Mouse (Mus musculus) adrenal gland (tissue): ENCODE data around the gene Cdk6.
"Not testable (repeated sequence)": the region's sequence is repeated elsewhere in the genome, so short reads cannot be mapped to it uniquely, and the experiment has no call there.

Experiments
- intact Hi-C: fragments of 180-260 bp; cut with DNase I; formaldehyde crosslinking; loops from one replicate; pipeline ENCODE4 v1.15.1; 2025
- long read RNA-seq, 2 experiments: library from polyadenylated mRNA; unstranded; transcript quantifications; one replicate each; pipeline ENCODE4 v2.0.0; 2020; ENCODE audit warnings: borderline replicate concordance in 1 of 2; ENCODE audit not compliant: insufficient replicate concordance in 1 of 2

Cdk6 gene
- long read RNA-seq, experiment 1, partial matches to known transcripts, result 0 of 35 reads
- long read RNA-seq, experiment 1, other reads (novel, unspliced or antisense), result 35 of 35 reads
- long read RNA-seq, experiment 2, partial matches to known transcripts, result 1 of 27 reads
- long read RNA-seq, experiment 2, other reads (novel, unspliced or antisense), result 24 of 27 reads

DNA sequence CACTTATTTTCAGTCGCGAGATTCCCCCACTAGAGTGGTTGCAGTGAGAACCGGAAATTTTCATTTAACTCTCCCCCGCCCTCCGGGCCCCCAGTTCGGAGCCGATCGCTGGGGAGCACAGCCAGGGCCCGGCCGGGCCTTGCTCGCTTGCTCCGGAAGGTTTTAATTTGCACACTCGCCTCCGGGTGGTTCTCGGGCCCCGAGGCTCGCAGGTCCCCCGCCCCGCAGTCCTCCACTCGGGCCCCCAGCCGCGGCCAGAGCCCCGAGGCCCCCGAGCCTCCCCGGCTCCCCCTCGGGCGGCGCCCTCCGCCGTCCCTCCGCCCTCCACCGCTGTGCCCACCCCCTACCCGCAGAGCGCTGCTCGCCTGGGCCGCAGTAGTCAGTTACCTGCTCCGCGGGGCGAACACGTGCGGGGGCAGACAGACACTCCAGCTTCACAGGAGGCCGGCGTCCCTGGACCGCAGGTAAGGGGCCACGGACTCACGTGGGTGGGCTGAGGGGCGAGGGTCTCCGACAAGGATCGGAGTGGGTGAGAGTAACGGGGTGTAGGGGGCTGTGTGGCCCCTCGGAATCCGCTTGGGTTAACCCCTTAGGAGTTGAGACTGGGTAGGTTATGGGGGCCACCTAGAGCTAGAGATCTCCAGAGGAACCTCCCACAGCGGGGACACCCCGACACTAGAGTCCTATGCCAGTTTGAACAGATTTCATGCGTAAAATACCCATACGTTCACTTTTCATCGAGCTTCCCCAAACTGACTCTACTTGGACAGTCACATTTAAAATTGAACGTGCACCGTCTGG, at the start of gene Cdk6:
TSS of gene Cdk6 (plus strand) at position 375 of the 801 bp plus-strand sequence.
- intact Hi-C loops, result no loop called here

DNA sequence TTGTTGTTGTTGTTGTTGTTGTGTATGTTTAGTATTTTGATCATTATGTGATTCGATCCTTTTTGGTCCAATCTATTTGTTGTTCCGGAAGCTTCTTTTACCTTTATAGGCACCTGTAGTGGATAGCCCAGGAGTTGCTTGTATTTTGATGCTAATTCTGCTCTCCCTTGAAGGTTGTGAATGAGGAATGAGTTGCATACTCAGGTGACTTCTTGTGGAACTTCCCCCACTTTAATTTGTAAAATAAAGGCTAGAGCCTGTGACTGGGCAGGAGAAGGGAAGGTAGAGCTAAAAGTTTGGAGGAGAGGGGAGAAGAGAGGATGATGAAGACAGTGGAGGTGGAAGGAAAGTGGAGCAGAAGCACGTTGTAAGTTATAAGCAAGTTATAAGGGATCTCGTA, 47.6 kb upstream of the Cdk6 start:
- intact Hi-C loops, result no loop called here

DNA sequence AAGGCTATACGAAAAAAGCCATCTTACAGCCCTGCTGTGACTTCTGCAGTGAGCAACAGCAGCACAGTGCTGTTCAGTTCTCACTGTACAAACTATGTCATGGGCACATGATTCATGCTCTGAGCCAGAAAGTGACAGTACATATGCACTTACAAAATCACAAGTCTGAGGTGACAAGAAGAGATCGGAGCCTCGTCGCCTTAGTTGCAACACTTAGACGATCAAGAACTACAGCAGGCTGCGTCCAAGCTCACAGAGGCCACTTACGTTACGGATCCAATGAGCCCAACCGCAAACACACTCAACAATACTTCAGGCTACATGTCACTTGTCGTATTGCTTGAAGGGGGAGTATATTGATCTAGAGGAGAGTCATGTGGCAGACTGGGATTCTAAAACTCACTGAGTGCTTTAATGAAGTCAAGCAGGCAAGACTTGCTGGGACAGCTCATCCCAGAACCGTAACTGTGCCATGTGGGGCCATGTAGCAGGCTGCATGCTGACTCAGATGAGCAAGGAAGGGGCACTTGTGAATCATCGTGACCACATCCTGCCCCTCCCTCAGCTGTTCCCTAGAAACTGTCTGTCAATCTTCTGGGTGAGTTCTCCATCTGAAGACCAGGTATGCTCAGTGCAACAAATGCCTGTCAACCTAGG, 40.4 kb upstream of the Cdk6 start:
- intact Hi-C loops, result no loop called here

DNA sequence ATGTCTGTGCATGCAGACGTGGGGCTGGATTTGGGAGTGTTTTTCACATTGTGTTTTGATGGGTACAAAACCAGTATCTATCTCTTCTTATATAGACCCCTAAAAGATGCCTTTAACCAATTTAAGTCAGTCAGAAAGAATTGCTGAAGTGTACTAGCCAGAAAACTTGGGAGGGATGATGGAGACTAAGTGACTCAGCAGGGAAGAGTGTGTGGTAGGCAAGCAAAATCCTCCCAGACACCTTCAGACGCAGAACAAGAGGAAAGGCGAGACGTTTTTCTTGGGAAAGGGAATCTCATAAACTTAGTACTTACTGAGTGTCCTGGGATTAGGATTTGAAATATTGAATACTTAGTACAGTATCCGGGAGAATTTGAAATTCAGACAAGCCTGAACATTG, 39.8 kb upstream of the Cdk6 start:
- intact Hi-C loops, result no loop called here

DNA sequence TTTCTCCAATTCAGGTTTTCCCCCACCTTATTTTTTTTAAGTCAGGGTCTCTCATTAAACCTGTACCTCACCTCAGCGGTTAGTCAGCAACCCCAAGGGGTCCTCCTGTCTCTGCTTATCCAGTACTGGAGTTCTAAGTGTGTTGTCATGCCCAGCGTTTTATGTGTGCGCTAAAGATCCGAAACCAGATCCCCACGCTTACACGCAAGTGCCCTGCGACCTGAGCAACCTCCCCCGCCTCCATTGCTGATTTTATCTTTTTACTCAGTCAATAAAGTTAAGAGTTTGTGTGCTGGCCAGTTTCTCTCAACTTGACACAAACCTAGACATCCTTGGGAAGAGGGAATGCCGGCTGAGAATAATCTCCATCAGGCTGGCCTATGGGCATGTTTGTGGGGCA, 37.4 kb upstream of the Cdk6 start:
- intact Hi-C loops, result no loop called here

DNA sequence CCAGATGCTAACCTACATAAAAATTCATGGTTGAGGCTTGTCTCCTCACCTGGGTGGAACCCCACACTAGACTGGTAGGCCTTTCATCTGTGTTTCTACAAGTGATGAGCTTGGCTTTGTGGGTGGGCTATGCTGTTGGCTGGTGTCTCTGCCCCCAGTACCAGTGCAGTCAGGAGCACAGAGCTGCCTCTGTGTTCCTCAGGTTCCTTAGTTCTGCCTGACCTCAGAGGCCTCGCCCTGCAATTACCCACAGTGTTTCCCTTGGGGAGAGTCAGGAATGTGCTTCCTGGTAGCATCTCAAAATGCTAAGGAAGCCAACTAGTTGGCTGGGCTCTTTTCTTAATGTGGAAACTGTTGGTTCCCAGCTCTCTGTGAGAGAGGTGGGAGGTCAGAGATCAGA, 35.1 kb upstream of the Cdk6 start:
- intact Hi-C loops, result no loop called here

DNA sequence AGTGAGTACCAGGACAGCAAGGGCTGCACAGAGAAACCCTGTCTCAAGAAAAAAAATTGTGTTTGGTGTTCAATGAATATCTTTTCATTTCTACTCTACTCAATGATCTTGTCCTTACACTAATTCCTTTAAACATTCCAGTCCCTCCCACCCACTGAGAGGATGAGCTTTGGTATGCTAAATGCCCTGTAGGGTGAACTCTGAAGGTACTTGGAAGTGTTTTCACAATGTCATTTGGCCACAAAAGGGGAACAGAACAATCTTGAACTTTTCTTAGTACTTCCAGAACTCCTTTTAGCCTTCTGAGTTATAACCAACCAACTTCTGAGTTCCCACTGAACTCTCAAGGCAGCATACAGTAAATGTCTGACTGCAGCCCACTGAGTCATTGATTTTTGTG, 32.2 kb upstream of the Cdk6 start:
- intact Hi-C loops, result no loop called here

DNA sequence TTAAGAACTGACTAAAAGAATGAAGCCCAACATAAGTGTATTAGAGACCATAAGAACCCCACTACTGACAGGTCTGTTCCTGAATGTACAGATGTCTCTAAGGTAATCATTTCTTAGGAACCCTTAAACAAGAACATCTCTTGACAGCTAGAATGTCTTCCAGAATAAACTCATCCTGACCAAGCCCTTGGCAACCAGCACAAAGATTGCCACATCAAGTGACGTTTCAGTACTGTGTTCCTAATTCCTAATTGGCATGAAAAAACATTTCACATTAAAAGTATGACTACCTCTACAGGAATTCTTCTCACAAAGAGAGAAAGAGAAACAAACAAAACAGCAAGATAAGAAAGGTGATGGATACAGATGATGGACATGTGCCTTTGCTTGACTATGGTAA, 31.7 kb upstream of the Cdk6 start:
- intact Hi-C loops, result no loop called here

DNA sequence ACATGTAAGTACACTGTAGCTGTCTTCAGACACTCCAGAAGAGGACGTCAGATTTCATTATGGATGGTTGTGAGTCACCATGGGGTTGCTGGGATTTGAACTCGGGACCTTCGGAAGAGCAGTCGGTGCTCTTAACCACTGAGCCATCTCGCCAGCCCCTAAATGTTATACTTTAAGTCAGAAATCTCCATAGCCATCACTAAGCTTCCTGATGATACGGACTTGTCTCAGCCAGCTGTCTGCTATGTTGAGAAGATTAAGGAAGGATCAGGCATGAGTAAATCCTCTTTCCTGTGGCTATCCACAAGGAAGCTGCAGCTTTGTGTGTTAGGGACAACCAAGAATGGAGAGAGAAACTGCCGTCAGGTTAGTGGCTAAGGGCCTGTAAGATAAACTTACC, 30.1 kb upstream of the Cdk6 start:
- intact Hi-C loops, result not testable (repeated sequence)

DNA sequence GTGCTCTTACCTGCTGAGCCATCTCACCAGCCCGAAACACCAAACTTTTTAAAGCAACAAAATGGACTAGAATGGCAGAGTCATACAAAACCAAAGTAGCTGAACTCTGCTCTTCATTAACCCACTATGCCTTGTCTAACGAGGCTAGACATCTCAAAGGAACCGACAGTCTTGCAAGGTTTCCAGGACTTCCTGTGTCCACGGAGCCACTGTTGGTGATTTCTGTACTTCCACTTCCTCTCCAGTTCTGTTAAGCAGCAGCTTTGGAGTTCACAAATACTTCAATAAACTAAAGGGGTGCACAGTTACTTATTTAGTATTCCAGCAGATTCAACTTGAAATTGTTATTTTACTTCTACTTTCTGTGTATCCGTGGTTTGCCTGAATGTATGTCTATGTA, 23.6 kb upstream of the Cdk6 start:
- intact Hi-C loops, result not testable (repeated sequence)

DNA sequence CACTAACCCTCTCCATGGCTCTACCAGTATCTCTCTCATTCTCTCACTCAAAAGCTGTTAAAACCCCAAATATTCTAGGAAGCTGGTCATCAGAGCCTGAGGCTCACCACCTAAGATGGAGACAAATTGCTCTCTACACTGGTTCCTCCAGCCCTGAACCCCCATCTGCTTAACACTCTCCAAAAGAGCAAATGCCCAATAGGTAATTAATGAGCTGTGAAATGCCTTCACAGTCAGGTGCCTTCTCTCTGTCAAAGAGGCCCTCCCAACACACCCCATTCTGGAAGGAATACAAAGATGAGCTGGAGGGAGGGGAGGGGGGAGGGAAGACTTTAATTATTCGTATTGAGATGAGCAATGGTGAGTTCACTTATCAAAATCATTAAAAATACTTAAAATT, 21.1 kb upstream of the Cdk6 start:
- intact Hi-C loops, result no loop called here

DNA sequence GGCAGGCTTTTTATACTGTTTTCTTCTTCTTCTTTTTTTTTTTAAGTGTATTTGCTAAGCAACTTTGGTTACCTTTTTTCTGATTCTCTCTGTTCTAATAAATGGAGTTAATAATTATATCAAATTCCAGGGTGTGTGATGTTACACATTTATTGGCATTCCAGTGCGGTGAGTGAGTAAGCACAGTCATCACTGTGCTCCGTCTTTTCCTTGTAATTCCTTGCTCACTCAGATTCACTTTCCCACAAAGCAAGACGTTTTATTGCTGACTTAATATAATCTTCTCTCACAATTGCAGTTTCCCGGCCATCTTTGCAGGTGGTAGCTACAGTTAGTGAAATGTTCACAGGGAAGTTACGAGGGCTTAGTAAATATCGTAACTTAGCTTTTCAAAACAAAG, 19.2 kb upstream of the Cdk6 start:
- intact Hi-C loops, result no loop called here

DNA sequence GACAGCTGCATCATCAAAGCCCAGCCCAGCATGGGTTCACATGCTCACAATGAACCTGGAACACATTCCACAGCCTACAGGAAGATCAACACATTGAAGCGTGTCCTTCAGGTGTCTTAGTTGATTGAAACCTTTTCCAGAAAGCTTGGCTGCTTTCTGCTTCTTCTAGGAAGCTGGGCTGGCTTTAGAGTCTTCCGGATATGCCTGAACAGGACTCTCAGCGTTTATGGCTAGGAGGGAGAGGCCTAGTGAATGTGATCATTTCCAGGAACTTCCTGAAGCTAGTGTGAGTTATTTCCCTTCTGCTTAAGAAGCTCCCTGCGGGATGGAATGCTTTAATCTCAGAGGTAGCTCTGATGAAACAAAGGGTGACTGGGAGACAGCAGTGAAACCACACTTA, 17.2 kb upstream of the Cdk6 start:
- intact Hi-C loops, result no loop called here

DNA sequence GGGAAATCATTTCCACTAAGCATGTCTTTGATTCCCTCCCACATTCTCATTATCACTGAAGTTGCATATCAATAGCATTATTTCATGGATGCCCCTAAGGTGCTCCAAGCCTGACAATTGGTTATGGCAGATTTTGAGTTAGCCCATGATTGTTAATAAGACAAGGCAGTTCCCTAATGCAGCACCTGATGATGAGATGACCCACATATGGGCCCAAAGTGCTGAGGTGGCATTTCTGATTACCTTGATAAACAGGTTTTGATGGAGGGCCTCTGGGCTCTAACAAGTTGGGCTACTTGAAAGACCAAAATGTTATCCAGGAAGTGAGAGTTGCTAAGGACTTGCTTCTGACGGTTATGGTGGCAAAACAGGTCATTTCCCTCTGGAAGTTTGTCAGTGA, 11.9 kb upstream of the Cdk6 start:
- intact Hi-C loops, result no loop called here

DNA sequence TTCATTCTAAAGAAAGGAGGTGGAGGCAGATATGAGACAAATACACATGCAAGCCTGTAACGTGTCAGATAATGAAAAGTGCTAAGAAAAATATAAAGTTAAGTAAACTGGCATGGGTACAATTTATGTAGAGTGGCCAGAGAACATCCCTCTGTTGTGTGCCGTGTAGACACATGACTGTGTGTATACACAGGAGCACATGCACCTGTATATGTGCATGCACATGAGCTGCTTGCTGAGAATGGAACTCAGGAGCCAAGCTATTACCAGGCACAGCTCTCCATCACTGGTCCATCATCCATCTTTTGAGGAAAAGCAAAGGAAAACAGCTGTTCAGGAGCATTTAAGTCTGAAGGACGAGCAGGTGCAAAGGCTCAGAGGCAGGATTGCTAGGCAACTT, 10.4 kb upstream of the Cdk6 start:
- intact Hi-C loops, result no loop called here

DNA sequence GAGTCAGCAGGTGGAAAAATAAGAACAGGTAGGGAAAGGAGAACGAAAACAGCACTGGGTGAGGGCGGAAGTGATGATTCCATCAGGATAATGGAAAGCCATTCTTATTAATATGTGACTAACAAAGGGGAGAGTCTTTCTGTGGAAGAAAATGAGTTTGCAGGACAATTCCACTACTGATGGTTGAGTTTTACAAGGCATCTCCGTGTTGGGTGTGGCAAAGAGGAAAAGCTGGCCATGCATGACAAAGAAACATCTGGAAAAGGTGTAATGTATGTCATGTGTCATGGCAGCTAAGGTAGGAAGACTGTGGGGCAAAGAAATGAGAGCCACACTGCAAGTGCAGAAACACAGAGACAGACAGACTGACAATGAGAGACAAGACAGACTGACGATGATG, 8.3 kb upstream of the Cdk6 start:
- intact Hi-C loops, result not testable (repeated sequence)

DNA sequence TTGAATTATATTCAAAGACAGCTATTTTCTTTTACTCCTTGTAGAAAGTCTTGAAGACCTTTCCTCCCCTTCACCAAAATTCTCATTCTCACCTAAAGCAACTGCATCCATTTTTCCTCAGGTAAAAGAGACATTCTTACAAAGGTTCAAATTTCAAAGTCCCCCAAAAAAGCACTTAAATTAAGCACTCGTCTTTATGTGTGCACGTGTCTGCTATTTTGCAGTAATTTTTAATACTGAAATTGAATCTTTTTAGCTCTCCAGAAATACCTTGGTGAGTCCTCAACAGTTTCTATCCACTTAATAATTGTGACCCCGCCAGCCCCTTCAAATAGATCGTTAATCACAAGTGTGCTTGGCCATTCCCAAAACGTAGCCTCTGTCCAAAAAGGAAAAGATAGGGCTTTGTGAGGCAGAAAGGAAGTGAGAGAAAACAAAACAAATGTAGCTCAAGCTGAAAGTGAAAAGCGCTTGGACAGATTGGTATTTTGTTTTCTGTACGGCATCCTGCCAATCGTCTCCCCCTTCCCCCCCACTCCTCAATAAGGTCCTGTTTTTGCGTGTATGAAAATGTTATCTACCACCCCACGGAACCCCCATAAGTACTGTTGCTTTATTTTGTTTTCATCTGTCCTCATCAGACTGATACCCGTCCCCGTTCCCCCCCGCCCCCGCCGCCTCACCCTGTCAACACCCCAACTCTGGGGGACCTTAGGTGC, 786 bp upstream of the Cdk6 start:
- intact Hi-C loops, result not testable (repeated sequence)

DNA sequence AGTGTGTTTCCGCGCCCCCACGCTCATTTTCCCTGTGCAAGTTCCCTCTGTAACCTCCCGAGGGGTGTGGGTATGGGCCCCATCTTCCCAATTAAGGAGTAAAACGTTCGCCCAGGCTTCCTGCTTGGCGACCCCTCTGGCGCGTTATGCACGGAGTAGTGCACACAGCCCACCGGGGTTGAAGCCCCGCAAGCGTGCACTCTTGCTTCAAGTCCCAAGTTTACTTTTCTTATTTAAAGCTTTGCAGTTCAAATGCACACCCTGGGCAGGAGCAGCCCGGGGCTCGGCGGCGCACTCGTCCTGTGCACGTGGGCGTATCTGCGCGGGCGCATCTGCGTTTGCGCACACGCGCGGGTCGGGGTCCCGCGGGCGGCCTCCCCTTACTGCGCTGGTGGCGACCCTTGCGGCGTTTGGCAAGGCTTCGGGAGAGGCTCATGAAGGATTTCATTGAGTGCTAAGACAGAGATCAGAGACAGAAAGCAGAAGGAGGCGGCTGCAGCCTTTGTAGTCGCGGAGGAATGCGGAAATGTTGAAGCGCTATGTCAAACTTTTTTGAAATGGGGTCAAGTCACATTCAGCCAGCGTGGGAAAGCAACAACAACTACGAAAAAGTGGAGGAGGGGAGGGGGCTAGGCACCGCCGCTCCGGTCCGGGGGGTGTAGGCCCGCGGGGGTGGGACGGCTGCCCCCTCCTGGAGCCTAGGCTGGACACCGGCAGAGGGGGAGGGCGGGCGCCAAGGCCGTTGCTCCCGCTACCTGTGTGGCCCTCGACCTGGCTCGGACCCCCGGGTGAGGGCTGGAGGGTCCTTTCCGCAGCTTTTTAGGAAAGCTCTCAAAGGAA, 866 bp downstream of the Cdk6 start:
- intact Hi-C loops, result no loop called here

DNA sequence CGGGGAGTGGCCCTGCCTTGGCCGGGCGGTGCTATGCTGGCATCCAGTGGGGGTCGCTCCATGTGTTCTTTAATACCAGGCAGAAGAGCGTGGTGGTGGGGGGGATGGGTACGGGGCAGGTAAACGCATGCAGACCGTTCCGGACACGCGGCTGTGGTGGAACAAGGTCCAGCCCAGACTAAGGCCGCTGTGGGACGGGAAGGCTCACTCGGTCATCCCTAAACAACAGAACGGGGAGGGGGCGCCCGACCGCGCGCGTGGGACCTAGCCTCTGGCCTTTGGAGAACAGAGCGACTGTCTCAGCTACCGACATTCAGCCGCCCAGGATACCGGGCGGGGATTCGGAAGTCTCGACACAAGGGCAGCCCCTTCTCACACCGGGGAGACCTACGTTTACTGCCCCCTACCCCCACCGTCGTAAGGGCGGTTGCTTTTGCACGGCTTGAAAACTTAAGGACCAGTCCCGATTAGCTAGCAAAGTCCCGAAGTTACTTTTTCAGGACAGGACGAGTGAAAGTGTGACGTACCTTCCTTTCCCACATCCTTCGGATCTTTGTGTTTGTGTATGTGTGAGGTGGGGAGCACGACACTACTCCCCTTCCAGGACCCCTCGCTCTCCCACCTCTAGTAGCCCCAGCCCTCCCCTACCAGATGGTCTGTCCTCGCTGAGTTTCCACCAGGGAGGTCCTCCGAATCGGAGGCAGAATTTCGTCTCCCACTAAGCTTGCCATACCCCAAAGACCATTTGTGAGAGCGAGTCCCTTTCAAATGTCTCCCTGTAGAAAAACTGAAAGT, 1.7 kb downstream of the Cdk6 start:
- intact Hi-C loops, result no loop called here

DNA sequence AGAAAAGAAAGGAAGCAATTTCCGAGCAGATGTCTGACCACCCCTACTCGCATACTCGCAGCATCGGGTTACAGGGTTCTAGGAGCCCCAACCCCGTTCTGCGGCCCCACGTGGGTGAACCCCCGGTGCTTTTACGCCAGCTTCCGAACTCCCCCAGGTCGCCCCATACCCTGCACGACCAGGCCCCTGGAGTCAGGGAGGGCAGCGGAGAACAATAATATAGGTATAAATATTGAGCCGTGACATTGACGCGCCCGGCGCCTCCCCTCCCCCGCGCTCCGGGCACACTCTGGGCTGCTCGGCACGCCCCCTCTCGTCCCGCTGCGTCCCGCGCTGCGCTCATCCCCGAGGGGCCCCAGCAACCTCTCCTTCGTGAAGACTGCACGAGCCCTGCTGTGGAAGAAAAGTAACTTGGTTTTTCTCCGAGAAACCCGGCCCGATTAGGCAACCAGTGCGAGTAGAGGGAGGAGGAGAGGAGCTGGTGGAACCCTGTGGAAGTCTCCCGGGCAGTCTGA, 2.3 kb downstream of the Cdk6 start:
- intact Hi-C loops, result loop anchor here (2.0 kb wide), 1 partner anchor 171 kb away; no protein-coding TSS in a partner anchor
